Mouse (Mus musculus): ENCODE measurements around the gene Pex7. TPM values are rescaled to one million over a fixed set of nuclear protein-coding genes. Genes with fewer than 3 reads are reported as not detected.
"Not testable (repeated sequence)": the region's sequence is repeated elsewhere in the genome, so short reads cannot be mapped to it uniquely, and the experiment has no call there.

The Pex7 gene
- polyA plus RNA-seq, 1 experiment: 64.0 TPM

DNA sequence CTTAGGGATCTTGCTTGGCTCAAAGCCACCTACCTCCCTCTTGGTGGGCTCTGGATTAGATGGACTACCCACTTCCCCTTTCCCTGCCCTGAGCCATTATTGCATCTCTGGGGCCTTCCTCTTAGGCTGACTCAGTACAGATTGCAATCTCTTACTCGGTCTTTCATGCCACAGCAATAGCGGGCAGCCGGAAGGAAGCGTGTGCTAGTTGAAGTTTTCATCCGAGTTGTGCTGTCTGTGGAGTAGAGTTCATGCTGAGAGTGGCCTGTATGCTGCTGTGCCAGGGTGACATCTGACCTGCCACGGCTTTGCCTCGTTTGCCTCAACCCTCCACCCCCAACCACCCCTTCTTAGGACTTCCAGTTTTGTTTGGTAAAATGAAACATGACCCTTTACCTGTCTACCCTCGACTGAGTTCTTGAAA, 31.8 kb upstream of the Pex7 start:
- H3K4me1 ChIP-seq (ENCODE audit: control insufficient read depth, insufficient read depth, insufficient read length, low read length): peaks cover 39% of the 10 kb centered on the region
- peak overlapping the region; percentile 92 for H3K27ac ChIP-seq (replicated peaks; ENCODE audit: low read depth, low read length)
- H3K4me3 ChIP-seq (ENCODE audit: insufficient read depth, low read depth, low read length): 0 out of 2 replicates have a peak overlapping the region, but pooled peaks have one; percentile 8

DNA sequence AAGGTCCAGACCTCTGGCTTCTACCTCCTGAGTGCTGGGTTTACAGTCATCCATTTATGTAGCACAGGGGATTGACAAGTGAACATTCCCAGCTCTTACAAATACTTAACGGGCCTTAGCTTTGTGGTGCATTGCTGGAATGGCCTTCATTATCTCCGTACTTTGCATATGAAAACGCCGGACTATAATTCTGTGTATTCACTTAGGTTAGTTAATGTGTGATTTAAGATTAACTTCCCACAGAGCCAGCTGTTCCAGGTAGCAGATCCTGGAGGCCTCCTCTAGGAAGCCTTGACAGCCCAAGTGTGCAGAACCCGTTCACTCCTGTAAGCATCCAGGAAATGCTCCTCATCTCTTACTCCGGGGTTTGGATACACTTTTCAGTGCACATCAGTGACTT, 31.2 kb upstream of the Pex7 start:
- H3K27ac ChIP-seq (replicated peaks; ENCODE audit: low read depth, low read length): peak overlapping the region; percentile 92; the same call in 1 of the 2 replicates
- no peak overlapping the region for H3K4me3 ChIP-seq (ENCODE audit: insufficient read depth, low read depth, low read length)
- H3K4me1 ChIP-seq (ENCODE audit: control insufficient read depth, insufficient read depth, insufficient read length, low read length): peaks cover 39% of the 10 kb centered on the region

DNA sequence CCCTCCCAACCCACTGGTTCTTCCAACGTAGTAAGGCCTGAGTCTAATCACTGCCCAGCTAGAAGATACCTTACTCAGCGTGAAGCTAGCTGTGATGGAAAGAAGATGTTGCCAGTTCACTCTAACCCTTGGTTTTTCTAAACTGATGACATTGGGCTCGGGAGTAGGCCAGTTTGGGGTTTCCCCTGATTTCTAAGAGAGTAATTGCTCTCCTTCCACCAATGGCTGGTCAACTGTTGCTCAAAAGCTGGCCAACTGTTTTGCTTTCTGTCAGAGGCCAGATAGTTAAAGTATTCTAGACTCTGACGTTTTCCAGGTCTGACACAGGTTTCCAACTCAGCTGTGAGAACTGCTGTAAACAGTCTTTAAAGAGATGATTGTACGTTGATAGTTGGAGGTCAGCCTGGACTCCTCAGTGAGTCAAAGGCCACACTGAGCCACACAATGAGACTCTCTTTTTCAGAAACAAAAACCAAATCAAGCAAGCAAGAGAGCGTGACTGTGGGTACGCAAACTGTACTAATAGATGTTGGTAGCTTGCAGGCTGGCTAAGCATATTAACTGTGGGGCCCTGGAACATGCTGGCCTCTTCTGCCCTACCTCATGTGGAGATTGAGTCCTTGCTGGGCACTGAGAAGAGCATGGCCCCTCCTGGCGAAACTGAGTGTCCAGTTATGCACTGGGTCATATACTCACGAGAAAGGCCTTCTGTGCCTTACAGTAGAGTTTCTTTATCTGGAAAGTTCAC, 29.6 kb upstream of the Pex7 start:
- H3K27ac ChIP-seq (replicated peaks; ENCODE audit: low read depth, low read length): peak overlapping the region; percentile 70
- H3K4me1 ChIP-seq (ENCODE audit: control insufficient read depth, insufficient read depth, insufficient read length, low read length): peaks cover 39% of the 10 kb centered on the region
- H3K4me3 ChIP-seq (ENCODE audit: insufficient read depth, low read depth, low read length): peak overlapping the region; percentile 27; the same call in 1 of the 2 replicates

DNA sequence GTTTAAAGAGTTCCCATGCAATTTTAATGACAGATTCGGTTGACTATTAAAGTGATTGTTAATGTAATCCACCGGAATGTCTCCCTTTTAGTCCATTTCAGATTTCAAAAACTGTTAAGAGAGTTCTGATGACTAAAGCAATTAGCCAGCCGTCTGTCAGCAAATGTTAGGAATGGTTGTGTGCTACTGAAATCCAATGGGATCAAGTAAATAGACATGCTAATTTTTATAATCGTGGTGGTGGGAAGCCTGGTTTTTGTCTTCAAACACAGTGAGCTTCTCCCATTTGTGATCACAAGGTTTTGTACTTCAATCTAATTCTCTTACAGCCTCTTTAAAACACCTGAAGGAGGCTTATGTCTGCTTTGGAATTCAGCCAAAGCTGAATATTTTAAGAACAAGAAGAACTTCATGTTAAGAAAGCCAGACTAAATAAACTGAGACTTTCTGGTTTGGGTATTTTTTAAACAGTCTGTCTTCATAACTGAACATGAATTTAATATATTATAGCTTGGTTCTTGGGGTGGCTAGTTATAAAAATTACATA, 28.4 kb upstream of the Pex7 start:
- no peak overlapping the region for H3K4me3 ChIP-seq (ENCODE audit: insufficient read depth, low read depth, low read length)
- H3K4me1 ChIP-seq (ENCODE audit: control insufficient read depth, insufficient read depth, insufficient read length, low read length): peaks cover 33% of the 10 kb centered on the region
- 0 out of 2 replicates have a peak overlapping the region, but pooled peaks have one; percentile 23 for H3K27ac ChIP-seq (replicated peaks; ENCODE audit: low read depth, low read length)

DNA sequence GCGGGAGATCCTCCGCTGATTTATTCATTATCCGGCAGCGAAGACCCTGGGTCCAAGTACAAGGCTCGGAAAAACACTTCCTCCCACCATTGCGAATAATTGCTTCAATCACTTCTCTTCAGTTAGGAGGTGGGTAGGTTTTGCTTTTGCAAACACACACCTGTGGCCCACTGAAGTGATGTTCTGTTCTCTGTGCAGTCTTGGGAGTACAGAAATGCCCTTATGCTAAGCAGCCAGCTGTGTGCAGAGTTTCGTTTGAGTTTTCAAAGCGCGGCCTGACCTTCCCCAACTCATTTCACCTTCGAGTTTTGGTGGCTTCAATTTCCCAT, 27.8 kb upstream of the Pex7 start:
- Histone ChIP-seq H3K4me1 (ENCODE audit: control insufficient read depth, insufficient read depth, insufficient read length, low read length) (peaks cover 27% of the 10 kb centered on the region), H3K27ac (replicated peaks; ENCODE audit: low read depth, low read length) (peak overlapping the region; percentile 67), H3K4me3 (ENCODE audit: insufficient read depth, low read depth, low read length) (peak overlapping the region; percentile 94)

DNA sequence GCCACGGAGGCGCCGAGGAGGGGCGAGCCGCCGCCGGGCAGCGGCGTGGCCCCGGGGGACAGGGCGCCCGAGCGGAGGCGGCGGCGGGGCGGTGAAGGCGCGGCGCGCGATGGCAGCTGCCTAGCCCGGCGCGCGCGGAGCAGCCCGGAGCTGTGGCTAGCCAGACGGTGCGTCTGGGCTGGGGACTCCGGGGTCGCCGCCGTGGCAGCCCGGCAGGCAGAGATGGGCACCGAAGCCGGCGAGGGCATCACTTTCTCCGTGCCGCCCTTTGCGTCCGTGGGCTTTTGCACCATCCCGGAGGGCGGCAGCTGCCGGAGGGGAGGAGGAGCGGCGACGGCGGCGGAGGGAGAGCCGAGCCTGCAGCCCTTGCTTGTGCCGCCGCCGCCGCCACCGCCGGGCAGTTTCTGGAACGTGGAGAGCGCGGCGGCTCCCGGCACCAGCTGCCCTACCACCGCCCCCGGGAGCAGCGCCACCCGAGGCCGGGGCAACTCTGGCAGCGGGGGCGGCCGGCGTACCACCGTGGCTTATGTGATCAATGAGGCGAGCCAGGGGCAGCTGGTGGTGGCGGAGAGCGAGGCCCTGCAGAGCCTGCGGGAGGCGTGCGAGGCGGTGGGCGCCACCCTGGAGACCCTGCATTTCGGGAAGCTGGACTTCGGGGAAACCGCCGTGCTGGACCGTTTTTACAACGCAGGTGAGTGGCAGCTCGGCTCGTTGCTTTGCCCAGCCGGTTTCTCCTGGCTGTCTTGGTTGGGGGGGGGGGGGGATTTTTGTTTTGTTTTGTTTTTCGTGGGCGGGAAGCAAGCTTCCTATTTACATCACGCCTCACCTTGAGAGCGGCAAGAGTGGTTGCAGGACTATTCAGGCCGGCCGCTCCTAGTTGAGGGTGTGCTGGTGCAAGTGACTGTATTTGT, 27.1 kb upstream of the Pex7 start, which contains the start of gene Map3k5:
Gene Map3k5, plus strand, starts transcription at position 89 of the 911 bp plus-strand sequence.
- Histone ChIP-seq H3K4me1 (ENCODE audit: control insufficient read depth, insufficient read depth, insufficient read length, low read length) (peaks cover 22% of the 10 kb centered on the region), H3K27ac (replicated peaks; ENCODE audit: low read depth, low read length) (peak within 1 kb of the TSS; percentile 73), H3K4me3 (ENCODE audit: insufficient read depth, low read depth, low read length) (peak within 1 kb of the TSS; percentile 94)

DNA sequence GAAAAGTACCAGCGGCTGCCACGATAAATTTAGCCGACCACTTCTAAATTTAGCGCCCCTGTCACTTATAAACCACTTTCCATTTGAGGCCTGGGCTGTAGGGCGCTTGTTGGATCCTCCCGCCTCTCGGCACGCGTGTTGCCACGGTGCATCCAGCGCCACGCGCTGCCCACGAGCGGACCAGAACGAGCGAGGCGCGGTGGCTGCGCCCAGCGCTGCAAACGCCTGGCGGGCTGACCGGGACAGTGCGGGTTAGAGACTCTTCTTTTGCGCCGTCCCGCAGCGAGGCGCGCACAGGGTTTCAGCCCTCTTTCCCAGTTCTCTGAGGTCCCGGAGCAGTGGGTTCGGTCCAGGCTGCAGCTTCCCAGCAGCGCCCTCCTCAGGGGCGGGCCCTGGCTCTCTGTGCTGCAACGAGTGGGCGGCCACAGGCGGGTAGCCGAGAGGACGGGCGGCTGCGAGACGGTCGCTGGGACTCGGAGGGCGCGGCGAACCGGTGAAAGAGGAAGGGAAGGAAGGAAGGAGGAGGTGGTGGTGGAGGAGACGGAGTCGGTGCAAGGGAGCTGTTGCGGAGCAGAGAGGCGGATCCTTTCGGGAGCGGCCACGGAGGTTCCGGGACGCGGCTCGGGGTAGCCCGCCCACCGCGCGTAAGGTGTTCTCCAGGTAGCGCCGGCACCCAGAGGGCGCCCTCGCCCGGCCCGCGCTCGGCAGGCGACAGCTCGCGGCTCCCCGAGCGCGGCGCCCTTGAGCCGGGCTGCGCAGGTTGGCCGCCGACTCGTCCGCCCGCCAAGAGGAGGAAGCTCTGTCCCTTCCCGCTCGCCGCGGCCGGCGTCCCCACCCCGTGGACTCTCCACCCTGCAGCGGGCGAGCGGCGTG, 26.3 kb upstream of the Pex7 start:
- Histone ChIP-seq H3K27ac (replicated peaks; ENCODE audit: low read depth, low read length) (peak overlapping the region; percentile 73), H3K4me3 (ENCODE audit: insufficient read depth, low read depth, low read length) (peak overlapping the region; percentile 94), H3K4me1 (ENCODE audit: control insufficient read depth, insufficient read depth, insufficient read length, low read length) (peaks cover 14% of the 10 kb centered on the region)

DNA sequence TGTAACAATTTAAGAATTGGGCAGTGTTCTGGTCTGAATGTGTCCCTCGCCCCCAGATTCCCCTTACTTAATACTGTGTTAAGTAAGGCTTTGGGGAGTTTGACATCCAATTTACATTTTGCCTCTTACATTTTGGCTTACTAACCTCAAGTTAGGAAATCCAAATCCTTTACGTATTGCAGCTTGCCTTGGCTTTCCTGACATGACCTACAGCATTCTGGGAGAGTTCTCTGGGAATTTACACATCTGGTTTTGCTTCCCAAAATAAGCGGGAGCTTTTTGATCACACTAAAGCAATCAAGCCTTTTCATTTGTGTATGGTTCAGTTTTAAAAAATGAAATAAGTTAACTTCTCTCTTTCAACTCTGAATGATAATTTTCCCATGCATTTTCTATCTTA, 25.5 kb upstream of the Pex7 start:
- Histone ChIP-seq H3K4me1 (ENCODE audit: control insufficient read depth, insufficient read depth, insufficient read length, low read length) (peaks cover 10% of the 10 kb centered on the region; the same call in 1 of the 2 replicates), H3K4me3 (ENCODE audit: insufficient read depth, low read depth, low read length) (no peak overlapping the region), H3K27ac (replicated peaks; ENCODE audit: low read depth, low read length) (no peak overlapping the region)

DNA sequence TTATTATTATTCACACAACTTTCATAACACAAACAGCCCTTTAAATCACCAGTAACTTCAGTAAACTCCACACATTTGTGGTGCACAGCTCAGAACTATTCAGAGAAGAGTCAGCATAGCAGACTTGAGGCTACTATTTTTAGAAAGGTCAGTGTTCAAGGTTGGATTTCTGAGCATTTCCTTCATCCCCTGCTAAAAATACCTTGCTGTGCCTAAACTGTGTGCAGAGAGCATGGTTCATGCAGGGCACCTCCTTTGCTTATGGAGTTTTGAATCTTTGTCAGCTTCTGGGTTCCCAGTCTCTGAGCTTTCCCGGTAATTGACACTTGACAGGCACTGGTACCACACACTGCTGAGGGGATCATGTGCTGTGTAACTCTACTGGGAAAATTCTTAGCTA, 20.7 kb upstream of the Pex7 start:
- Histone ChIP-seq H3K27ac (replicated peaks; ENCODE audit: low read depth, low read length) (no peak overlapping the region; the same call in 1 of the 2 replicates), H3K4me1 (ENCODE audit: control insufficient read depth, insufficient read depth, insufficient read length, low read length) (no peaks in the 10 kb centered on the region), H3K4me3 (ENCODE audit: insufficient read depth, low read depth, low read length) (no peak overlapping the region)

DNA sequence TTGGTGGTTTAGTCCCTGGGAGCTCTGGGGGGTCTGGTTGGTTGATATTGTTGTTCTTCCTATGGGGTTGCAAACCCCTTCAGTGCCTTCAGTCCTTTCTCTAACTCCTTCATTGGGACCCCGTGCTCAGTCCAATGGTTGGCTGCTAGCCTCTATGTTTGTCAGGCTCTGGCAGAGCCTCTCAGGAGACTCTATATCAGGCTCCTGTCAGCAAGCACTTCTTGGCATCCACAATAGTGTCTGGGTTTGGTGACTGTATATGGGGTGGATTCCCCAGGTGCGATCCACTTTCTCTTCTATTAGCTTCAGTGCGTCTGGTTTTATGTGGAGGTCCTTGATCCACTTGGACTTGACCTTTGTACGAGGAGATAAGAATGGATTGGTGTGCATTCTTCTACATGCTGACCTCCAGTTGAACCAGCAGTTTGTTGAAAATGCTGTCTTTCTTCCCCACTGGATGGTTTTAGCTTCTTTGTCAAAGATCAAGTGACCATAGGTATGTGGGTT, 19.0 kb upstream of the Pex7 start:
- H3K4me1 ChIP-seq (ENCODE audit: control insufficient read depth, insufficient read depth, insufficient read length, low read length); H3K27ac ChIP-seq (replicated peaks; ENCODE audit: low read depth, low read length): not testable (repeated sequence)

DNA sequence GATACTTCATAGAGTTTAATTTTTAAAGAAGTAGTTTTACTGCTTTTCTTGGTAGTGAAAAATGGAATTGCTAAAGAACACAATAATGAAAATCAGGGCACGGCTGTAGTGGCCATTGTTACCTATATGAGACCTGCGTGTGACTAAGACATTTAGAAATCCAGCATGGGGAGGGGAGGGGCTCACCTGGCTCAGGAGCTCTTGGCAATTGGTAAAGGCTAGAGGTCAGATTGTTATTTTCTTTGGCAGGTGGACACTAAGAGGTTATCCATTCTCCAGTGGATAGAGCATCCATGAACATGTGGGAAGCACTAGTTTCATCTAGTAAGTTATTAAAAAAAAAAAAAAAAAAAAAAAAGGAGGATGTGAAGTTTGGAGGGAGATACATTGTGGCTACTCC, 16.8 kb upstream of the Pex7 start:
- Histone ChIP-seq H3K4me1 (ENCODE audit: control insufficient read depth, insufficient read depth, insufficient read length, low read length) (no peaks in the 10 kb centered on the region), H3K27ac (replicated peaks; ENCODE audit: low read depth, low read length) (no peak overlapping the region), H3K4me3 (ENCODE audit: insufficient read depth, low read depth, low read length) (no peak overlapping the region)

More for the DNA sequence above, 19.0 kb upstream of the Pex7 start:
- H3K4me3 ChIP-seq (ENCODE audit: insufficient read depth, low read depth, low read length): not testable (repeated sequence)

DNA sequence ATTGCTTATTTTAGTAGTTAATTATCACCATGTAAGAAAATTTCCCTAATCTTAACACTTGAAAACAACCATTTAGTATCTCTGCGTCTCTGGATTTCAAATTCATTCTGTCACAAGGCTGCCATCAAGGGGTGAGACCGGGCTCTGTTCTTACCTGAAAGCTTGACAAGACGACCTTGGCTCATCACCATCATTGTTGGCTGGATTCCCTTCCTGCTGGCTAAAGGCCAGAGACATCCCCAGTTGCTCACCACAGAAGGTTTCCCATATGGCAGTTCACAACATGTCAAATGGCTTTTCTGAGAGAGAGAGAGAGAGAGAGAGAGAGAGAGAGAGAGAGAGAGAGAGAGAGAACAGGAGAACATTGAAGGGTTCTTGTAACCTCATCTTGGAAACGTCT, 14.9 kb upstream of the Pex7 start:
- Histone ChIP-seq H3K4me3 (ENCODE audit: insufficient read depth, low read depth, low read length) (no peak overlapping the region), H3K4me1 (ENCODE audit: control insufficient read depth, insufficient read depth, insufficient read length, low read length) (no peaks in the 10 kb centered on the region)

DNA sequence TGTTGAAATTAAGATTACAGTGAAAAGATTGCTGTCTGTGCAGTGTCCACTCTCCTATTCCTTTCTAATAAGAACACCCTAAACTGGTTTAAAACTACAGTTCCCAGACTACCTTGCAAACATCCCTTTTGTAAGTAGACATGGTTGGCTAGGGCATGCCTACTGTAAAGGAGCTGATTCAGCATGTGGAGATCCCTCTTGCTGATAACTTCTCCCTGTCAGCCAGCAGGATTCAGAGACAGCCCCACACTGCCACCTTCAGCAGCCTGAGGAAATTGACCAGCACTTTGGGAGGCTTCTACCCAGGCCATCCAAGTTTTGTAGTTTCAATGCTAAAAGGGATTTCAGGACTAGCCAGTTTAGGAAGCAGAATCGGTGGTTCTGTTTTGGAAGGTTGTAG, 7.8 kb upstream of the Pex7 start:
- Histone ChIP-seq H3K4me1 (ENCODE audit: control insufficient read depth, insufficient read depth, insufficient read length, low read length) (no peaks in the 10 kb centered on the region), H3K4me3 (ENCODE audit: insufficient read depth, low read depth, low read length) (no peak overlapping the region), H3K27ac (replicated peaks; ENCODE audit: low read depth, low read length) (no peak overlapping the region)

More for the DNA sequence above, 14.9 kb upstream of the Pex7 start:
- H3K27ac ChIP-seq (replicated peaks; ENCODE audit: low read depth, low read length): no peak overlapping the region

DNA sequence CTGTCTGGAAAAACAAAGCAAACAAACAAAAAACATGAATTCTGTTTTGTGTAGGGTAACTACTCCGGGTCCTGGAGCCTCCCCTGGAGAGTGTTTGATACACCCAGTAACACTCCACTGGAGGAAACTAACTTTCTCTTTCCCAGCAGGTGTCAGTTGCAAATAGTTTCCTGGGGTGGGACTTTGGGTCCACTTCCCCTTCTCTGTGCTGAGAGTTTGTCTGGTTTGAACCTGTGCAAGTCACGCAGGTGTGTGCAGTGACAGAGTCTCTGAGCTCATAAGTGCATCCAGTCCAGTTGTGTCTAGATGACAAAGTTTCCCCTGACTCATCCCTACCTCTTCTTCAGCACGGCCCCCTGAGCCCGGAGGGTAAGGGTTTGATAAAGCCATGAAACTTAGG, 6.3 kb upstream of the Pex7 start:
- no peaks in the 10 kb centered on the region for H3K4me1 ChIP-seq (ENCODE audit: control insufficient read depth, insufficient read depth, insufficient read length, low read length)
- H3K27ac ChIP-seq (replicated peaks; ENCODE audit: low read depth, low read length): no peak overlapping the region
- H3K4me3 ChIP-seq (ENCODE audit: insufficient read depth, low read depth, low read length): no peak overlapping the region

All from brown adipose tissue, adult 24 weeks (tissue).